Mouse (Mus musculus) NIH3T3 (cell line): ENCODE measurements around the gene Spata31d1b.
"Not testable (repeated sequence)": the region's sequence is repeated elsewhere in the genome, so short reads cannot be mapped to it uniquely, and the experiment has no call there.

Experiments used
- DNase-seq: peaks from one replicate; pipeline ENCODE4 v3.0.0-alpha.2; 2012; ENCODE audit warnings: low read depth

Spata31d1b gene

GRCm38 (mm10) chr13:59711984-59712383 is at the start of gene Spata31d1b:
TSS of gene Spata31d1b (plus strand) at chr13:59712284.
- not testable (repeated sequence) for DNase-seq

- no peak for DNase-seq
Observed at GRCm38 (mm10) chr13:59663939-59664712, 48.0 kb upstream of the Spata31d1b start.

GRCm38 (mm10) chr13:59667763-59668162 is 44.3 kb upstream of the Spata31d1b start:
- DNase-seq: no peak

GRCm38 (mm10) chr13:59668501-59669093 is 43.5 kb upstream of the Spata31d1b start:
- no peak for DNase-seq

GRCm38 (mm10) chr13:59669946-59670345 is 42.1 kb upstream of the Spata31d1b start:
- DNase-seq: no peak

- DNase-seq: no peak
Observed at GRCm38 (mm10) chr13:59671521-59671920, 40.6 kb upstream of the Spata31d1b start.

GRCm38 (mm10) chr13:59672248-59672647 is 39.8 kb upstream of the Spata31d1b start:
- no peak for DNase-seq

GRCm38 (mm10) chr13:59673597-59673996 is 38.5 kb upstream of the Spata31d1b start:
- no peak for DNase-seq

- peak; percentile 17 for DNase-seq
Observed at GRCm38 (mm10) chr13:59674215-59674614, 37.9 kb upstream of the Spata31d1b start.

- DNase-seq: peak; percentile 17
Observed at GRCm38 (mm10) chr13:59674761-59675150, 37.3 kb upstream of the Spata31d1b start.

GRCm38 (mm10) chr13:59675151-59676011 is 36.7 kb upstream of the Spata31d1b start, which contains the start of gene Golm1:
TSS of gene Golm1 (minus strand) at chr13:59675811.
- DNase-seq: peak; percentile 66

- DNase-seq: no peak
Observed at GRCm38 (mm10) chr13:59676316-59677229, 35.5 kb upstream of the Spata31d1b start.

GRCm38 (mm10) chr13:59679306-59679705 is 32.8 kb upstream of the Spata31d1b start:
- no peak for DNase-seq

GRCm38 (mm10) chr13:59679908-59680307 is 32.2 kb upstream of the Spata31d1b start:
- no peak for DNase-seq

GRCm38 (mm10) chr13:59682629-59683028 is 29.5 kb upstream of the Spata31d1b start:
- DNase-seq: peak; percentile 30

GRCm38 (mm10) chr13:59685236-59685635 is 26.8 kb upstream of the Spata31d1b start:
- DNase-seq: peak; percentile 15

- DNase-seq: no peak
Observed at GRCm38 (mm10) chr13:59688338-59688770, 23.7 kb upstream of the Spata31d1b start.

- no peak for DNase-seq
Observed at GRCm38 (mm10) chr13:59689313-59689712, 22.8 kb upstream of the Spata31d1b start.

- no peak for DNase-seq
Observed at GRCm38 (mm10) chr13:59689843-59690242, 22.2 kb upstream of the Spata31d1b start.

- DNase-seq: no peak
Observed at GRCm38 (mm10) chr13:59690576-59690975, 21.5 kb upstream of the Spata31d1b start.

GRCm38 (mm10) chr13:59691478-59691877 is 20.6 kb upstream of the Spata31d1b start:
- DNase-seq: no peak
